Mouse (Mus musculus): ENCODE results near the gene Zfp605. TPM values are rescaled to one million over a fixed set of nuclear protein-coding genes. Genes with fewer than 3 reads are reported as not detected.
A peak's percentile ranks its signal among the peaks of the same experiment; 100 is the strongest.

The Zfp605 gene
- polyA plus RNA-seq, 1 experiment from 2014 or later, result 3.3 TPM

- ATAC-seq (ENCODE audit: insufficient read depth) (peak; percentile 8; the same call in 1 of the 2 replicates), DNase-seq (no peak)
- TF ChIP-seq CTCF (IDR thresholded peaks at IDR 0.05; ENCODE audit: low read depth), result no peak
- Histone ChIP-seq H3K9ac (peak overlapping the region; percentile 48), H3K4me1 (ENCODE audit: insufficient read depth) (no peaks in the 10 kb centered on the region), H3K27ac (ENCODE audit: low read depth) (peak overlapping the region; percentile 61), H3K4me2 (peak overlapping the region; percentile 73), H3K36me3 (ENCODE audit: insufficient read depth) (no peaks in the 10 kb centered on the region), H3K4me3 (ENCODE audit: low read depth, low read length) (peak overlapping the region; percentile 48), H3K27me3 (ENCODE audit: insufficient read depth, low read length) (no peaks in the 10 kb centered on the region), H3K9me3 (ENCODE audit: low read depth, low read length) (no peaks in the 10 kb centered on the region)
- WGBS, result 3% methylated on average over 4 of the region's 4 CpGs
Observed at GRCm38 (mm10) chr5:110094847-110095213, 15.1 kb upstream of the Zfp605 start.

- ATAC-seq (ENCODE audit: insufficient read depth) (peak; percentile 50), DNase-seq (peak; percentile 59)
- Histone ChIP-seq H3K4me3 (ENCODE audit: low read depth, low read length) (no peak overlapping the region), H3K36me3 (ENCODE audit: insufficient read depth) (peaks cover 13% of the 10 kb centered on the region), H3K4me2 (no peak overlapping the region), H3K27me3 (ENCODE audit: insufficient read depth, low read length) (no peaks in the 10 kb centered on the region), H3K9me3 (ENCODE audit: low read depth, low read length) (no peaks in the 10 kb centered on the region), H3K27ac (ENCODE audit: low read depth) (peak overlapping the region; percentile 90), H3K9ac (no peak overlapping the region), H3K4me1 (ENCODE audit: insufficient read depth) (peaks cover 15% of the 10 kb centered on the region)
- 44% methylated on average over 1 of the region's 1 CpGs for WGBS
- no peak for TF ChIP-seq CTCF (IDR thresholded peaks at IDR 0.05; ENCODE audit: low read depth)
Observed at GRCm38 (mm10) chr5:110098991-110099477, 10.9 kb upstream of the Zfp605 start.

GRCm38 (mm10) chr5:110099656-110100580 is 10.0 kb upstream of the Zfp605 start, which contains the start of gene Plcxd1:
Gene Plcxd1, plus strand, starts transcription at chr5:110099969.
- Histone ChIP-seq H3K4me2 (peak within 1 kb of the TSS; percentile 66), H3K9ac (0 out of 2 replicates have a peak within 1 kb of the TSS, but pooled peaks have one; percentile 9), H3K9me3 (ENCODE audit: low read depth, low read length) (no peaks in the 10 kb centered on the region), H3K4me3 (ENCODE audit: low read depth, low read length) (peak within 1 kb of the TSS; percentile 31; the same call in 1 of the 2 replicates), H3K36me3 (ENCODE audit: insufficient read depth) (peaks cover 22% of the 10 kb centered on the region), H3K4me1 (ENCODE audit: insufficient read depth) (peaks cover 15% of the 10 kb centered on the region), H3K27ac (ENCODE audit: low read depth) (peak within 1 kb of the TSS; percentile 90), H3K27me3 (ENCODE audit: insufficient read depth, low read length) (no peaks in the 10 kb centered on the region)
- ATAC-seq (ENCODE audit: insufficient read depth) (peak; percentile 33; the same call in 1 of the 2 replicates), DNase-seq (no peak)
- TF ChIP-seq CTCF (IDR thresholded peaks at IDR 0.05; ENCODE audit: low read depth), result peak; percentile 34; the same call in 1 of the 2 replicates
- WGBS, result 7% methylated on average over 25 of the region's 25 CpGs

- H3K4me2 ChIP-seq, result peak overlapping the region; percentile 66
- H3K27ac ChIP-seq (ENCODE audit: low read depth), result no peak overlapping the region
- TF ChIP-seq CTCF (IDR thresholded peaks at IDR 0.05; ENCODE audit: low read depth), result no peak
- ATAC-seq (ENCODE audit: insufficient read depth) (peak; percentile 4; the same call in 1 of the 2 replicates), DNase-seq (peak; percentile 39)
- WGBS, result under 1% methylated on average over 34 of the region's 37 CpGs
- peaks cover 5% of the 10 kb centered on the region; the same call in 1 of the 2 replicates for H3K9me3 ChIP-seq (ENCODE audit: low read depth, low read length)
- H3K4me3 ChIP-seq (ENCODE audit: low read depth, low read length), result peak overlapping the region; percentile 31
- peaks cover 15% of the 10 kb centered on the region for H3K4me1 ChIP-seq (ENCODE audit: insufficient read depth)
- H3K27me3 ChIP-seq (ENCODE audit: insufficient read depth, low read length), result no peaks in the 10 kb centered on the region
- H3K9ac ChIP-seq, result peak overlapping the region; percentile 6; the same call in 1 of the 2 replicates
- H3K36me3 ChIP-seq (ENCODE audit: insufficient read depth), result peaks cover 33% of the 10 kb centered on the region
Observed at GRCm38 (mm10) chr5:110100921-110101631, 8.8 kb upstream of the Zfp605 start.

GRCm38 (mm10) chr5:110101716-110102347 is 8.1 kb upstream of the Zfp605 start:
- Histone ChIP-seq H3K27ac (ENCODE audit: low read depth) (no peak overlapping the region), H3K27me3 (ENCODE audit: insufficient read depth, low read length) (no peaks in the 10 kb centered on the region), H3K4me2 (peak overlapping the region; percentile 66), H3K36me3 (ENCODE audit: insufficient read depth) (peaks cover 39% of the 10 kb centered on the region), H3K9ac (peak overlapping the region; percentile 6; the same call in 1 of the 2 replicates), H3K9me3 (ENCODE audit: low read depth, low read length) (peaks cover 5% of the 10 kb centered on the region; the same call in 1 of the 2 replicates), H3K4me1 (ENCODE audit: insufficient read depth) (peaks cover 21% of the 10 kb centered on the region), H3K4me3 (ENCODE audit: low read depth, low read length) (peak overlapping the region; percentile 31)
- ATAC-seq (ENCODE audit: insufficient read depth) (peak; percentile 5; the same call in 1 of the 2 replicates), DNase-seq (peak; percentile 55)
- 12% methylated on average over 34 of the region's 34 CpGs for WGBS
- TF ChIP-seq CTCF (IDR thresholded peaks at IDR 0.05; ENCODE audit: low read depth), result no peak

GRCm38 (mm10) chr5:110102429-110102828 is 7.5 kb upstream of the Zfp605 start:
- no peaks in the 10 kb centered on the region for H3K27me3 ChIP-seq (ENCODE audit: insufficient read depth, low read length)
- H3K9me3 ChIP-seq (ENCODE audit: low read depth, low read length), result peaks cover 5% of the 10 kb centered on the region; the same call in 1 of the 2 replicates
- peak overlapping the region; percentile 66 for H3K4me2 ChIP-seq
- WGBS, result 81% methylated on average over 13 of the region's 13 CpGs
- H3K4me3 ChIP-seq (ENCODE audit: low read depth, low read length), result no peak overlapping the region
- H3K36me3 ChIP-seq (ENCODE audit: insufficient read depth), result peaks cover 39% of the 10 kb centered on the region
- no peak overlapping the region for H3K27ac ChIP-seq (ENCODE audit: low read depth)
- TF ChIP-seq CTCF (IDR thresholded peaks at IDR 0.05; ENCODE audit: low read depth), result no peak
- ATAC-seq (ENCODE audit: insufficient read depth), result no peak
- no peak for DNase-seq
- H3K4me1 ChIP-seq (ENCODE audit: insufficient read depth), result peaks cover 22% of the 10 kb centered on the region
- no peak overlapping the region for H3K9ac ChIP-seq
